Mouse (Mus musculus): Measurements from ENCODE around the gene Lmln.

- TF ChIP-seq POLR2AphosphoS2 (IDR thresholded peaks at IDR 0.05; ENCODE audit: insufficient read length, low read depth) (no peak), USF1 (IDR thresholded peaks at IDR 0.05; ENCODE audit: low read depth) (no peak), POLR2A (IDR thresholded peaks at IDR 0.05; ENCODE audit: insufficient read length, low read depth) (no peak), MYOD1 (IDR thresholded peaks at IDR 0.05; ENCODE audit: control insufficient read depth in 1 of 3, insufficient read length in 2 of 3, low read depth in 2 of 3) (no peak), MAX (IDR thresholded peaks at IDR 0.05; ENCODE audit: low read depth) (no peak), SRF (IDR thresholded peaks at IDR 0.05; ENCODE audit: control insufficient read depth, insufficient read length, low read depth) (no peak), E2F4 (IDR thresholded peaks at IDR 0.05; ENCODE audit: insufficient read depth) (no peak), CEBPB (IDR thresholded peaks at IDR 0.05; ENCODE audit: insufficient read depth, poor library complexity, severe bottlenecking) (no peak), TCF12 (IDR thresholded peaks at IDR 0.05; ENCODE audit: insufficient read depth, poor library complexity, severe bottlenecking) (no peak), TCF3 (IDR thresholded peaks at IDR 0.05; ENCODE audit: insufficient read length, low read depth) (no peak)
Observed at GRCm38 (mm10) chr16:33059471-33059870, 2.9 kb upstream of the Lmln start.

Measured in myocyte (in vitro differentiated cells).